Mouse (Mus musculus) mouse trophoblast stem cell (cell line): ENCODE results near the gene Tnrc6c.

Experiments
- in situ Hi-C, 2 experiments: fragments of 300-500 bp; cut with MseI, MboI; formaldehyde crosslinking; loops; 2 replicates in 1 of 2; 3 replicates in 1 of 2; pipeline ENCODE4 v1.15.1; 2025

Tnrc6c gene

GRCm38 (mm10) chr11:117674531-117674930, 20.4 kb downstream of the Tnrc6c start:
- in situ Hi-C loops: no loop called here

- in situ Hi-C loops: no loop called here
These were observed 22.6 kb downstream of the Tnrc6c start for GRCm38 (mm10) chr11:117676649-117677048.

- in situ Hi-C loops: no loop called here
These were observed 23.0 kb downstream of the Tnrc6c start for GRCm38 (mm10) chr11:117677111-117677510.

GRCm38 (mm10) chr11:117677594-117677993, 23.5 kb downstream of the Tnrc6c start:
- in situ Hi-C loops: no loop called here

DNA sequence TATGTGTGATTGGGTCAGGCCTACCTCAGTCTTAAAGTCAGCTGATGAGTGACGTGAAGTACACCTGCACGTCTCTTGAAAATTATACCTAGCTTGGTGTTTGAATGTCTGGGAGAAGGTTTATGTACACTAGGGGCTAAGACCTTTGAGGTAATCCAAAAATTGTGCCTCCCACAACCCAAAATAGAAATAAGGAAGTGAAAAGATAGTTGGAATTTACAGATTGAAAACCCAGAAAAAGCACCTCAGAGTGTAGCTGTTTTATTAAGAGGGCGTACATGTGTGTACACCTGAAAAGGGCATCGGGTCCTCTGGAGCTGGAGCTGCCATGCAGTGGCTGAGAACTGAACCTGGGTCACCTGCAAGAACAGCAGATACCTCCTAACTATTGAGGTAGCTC, 24.1 kb downstream of the Tnrc6c start:
- in situ Hi-C loops: no loop called here

GRCm38 (mm10) chr11:117678740-117679139, 24.7 kb downstream of the Tnrc6c start:
- in situ Hi-C loops: no loop called here

GRCm38 (mm10) chr11:117684640-117685039, 30.6 kb downstream of the Tnrc6c start:
- in situ Hi-C loops: no loop called here

DNA sequence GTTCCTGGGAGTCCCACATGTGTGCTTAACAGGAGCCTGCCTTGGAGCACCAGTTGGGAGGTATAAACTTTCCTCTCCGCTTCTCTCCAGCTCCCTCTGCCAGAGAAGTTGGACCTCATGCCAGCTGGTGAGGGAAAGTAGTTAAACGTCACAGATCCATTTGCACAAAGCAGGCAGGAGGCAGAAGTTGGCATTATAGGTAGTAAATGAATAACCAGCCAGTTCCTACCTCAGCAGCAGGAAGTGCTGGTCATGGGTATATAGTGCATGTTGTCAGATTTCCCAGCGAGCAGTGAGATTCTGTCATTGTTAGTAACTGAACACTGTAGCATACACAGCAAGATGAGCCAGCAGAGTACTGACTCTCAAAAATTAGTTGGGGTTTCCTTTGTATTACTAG, 31.4 kb downstream of the Tnrc6c start:
- in situ Hi-C loops: no loop called here

DNA sequence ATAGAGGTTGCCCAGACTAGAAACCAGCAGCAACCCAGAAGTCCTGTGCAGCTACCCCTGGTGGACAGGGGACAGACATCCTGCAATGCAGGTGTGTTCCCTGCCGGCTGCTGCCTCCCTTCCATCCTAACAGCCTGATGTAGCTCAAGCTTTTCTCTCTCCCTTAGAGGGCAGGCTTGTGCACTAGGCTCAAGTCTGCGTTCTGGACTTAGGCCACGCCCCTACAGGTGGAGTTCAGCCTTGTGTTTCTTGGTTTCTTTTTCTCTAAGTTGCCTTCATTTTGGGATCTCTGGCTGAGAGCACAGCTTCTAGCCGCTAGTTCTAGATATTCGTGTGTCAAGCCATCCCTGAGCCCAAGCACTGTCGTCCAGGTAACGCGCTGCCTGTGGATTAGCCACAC, 31.9 kb downstream of the Tnrc6c start:
- in situ Hi-C loops: no loop called here

GRCm38 (mm10) chr11:117688603-117689002, 34.5 kb downstream of the Tnrc6c start:
- in situ Hi-C loops: no loop called here

DNA sequence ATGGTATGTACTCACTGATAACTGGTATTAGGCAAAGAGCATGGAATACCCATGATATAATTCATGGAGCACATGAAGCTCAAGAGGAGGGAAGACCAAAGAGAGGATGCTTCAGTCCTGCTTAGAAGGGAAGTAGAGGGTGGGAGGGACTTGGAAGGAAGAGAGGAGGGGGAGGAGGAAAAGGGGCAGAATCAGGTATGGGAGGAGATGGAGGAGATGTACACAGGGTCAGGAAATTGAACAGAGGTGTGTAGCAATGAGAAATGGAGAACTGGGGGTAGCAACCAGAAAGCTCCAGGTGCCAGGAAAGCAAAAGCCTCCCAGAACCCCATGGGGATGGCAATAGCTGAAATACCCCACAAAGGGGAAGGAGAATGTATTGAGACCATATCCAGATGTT, 37.2 kb downstream of the Tnrc6c start:
- in situ Hi-C loops: no loop called here

GRCm38 (mm10) chr11:117694050-117694449, 40.0 kb downstream of the Tnrc6c start:
- in situ Hi-C loops: no loop called here

GRCm38 (mm10) chr11:117696585-117696984, 42.5 kb downstream of the Tnrc6c start:
- in situ Hi-C loops: no loop called here

DNA sequence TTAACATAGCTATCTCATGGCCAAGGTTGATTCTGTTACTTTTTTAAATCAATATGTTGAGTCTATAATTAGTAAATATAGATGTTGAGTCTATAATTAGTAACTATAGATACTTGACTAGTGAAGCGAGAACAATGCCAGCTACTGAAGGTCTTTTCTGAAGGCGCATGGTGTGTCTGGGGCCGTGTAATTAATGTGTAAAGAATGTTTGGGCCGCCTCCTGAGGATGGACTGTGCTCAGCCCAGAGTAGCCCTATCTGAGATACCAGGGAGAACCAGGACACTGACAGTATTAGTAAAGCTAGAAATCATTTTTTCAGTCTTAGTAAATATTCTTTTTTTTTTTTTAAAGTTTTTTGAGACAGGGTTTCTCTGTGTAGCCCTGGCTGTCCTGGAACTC, 46.8 kb downstream of the Tnrc6c start:
- in situ Hi-C loops: no loop called here

DNA sequence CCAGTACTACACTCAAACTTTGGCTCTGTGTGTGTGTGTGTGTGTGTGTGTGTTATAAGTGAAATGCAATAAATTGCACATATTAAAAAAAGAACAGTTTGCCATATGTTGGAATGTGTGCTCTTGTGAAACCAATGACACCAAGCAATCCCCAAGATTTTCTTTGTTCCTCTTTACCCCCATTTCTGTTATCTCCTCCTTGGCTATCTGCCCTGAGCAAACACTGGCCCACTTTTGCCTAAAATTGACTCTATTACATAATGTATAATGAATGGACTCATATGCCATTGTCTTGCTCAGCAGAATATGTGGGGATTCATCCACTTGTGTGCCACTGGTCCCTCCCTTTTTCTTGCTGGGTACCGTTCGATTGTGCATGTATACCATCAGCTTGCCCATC, 52.2 kb downstream of the Tnrc6c start:
- in situ Hi-C loops: no loop called here

DNA sequence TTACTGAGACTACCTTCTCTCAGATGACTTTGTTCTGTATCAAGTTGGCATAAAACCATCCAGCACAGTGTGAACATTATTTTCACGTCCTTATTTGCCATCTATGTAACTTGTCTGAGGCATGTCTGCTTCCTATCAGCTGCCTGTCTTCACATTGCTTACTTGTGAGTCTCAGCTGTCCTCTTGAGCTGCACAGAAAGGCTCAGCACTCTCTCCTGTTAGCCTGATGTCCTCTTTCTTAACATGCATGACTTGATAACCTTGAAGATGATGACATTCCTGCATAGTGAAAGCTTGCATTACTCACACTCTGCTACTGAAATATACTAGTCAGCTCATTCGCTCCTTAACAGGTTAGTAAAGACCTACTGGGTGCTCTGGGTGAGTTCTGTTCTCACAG, 53.1 kb downstream of the Tnrc6c start:
- in situ Hi-C loops: no loop called here

DNA sequence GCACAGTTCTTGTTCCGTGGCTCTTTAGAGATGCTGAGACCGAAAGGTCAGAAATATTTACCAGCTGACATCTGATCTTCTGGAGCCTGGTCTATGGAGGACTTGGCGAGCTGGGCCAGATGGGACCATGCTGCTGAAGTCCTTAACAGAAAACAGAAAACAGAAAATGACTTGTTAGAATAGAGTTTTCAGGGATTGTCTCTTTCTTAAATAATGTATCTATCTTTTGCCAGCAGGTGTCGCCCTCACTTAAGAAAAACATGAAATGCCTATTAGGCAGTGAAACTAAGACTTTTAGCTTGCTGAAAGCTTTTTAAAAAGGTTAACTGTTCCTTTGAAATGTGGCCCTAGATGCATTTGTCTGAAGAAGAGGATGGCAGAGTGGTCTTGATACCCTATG, 55.2 kb downstream of the Tnrc6c start:
- in situ Hi-C loops: no loop called here

- in situ Hi-C loops: no loop called here
These were observed 56.8 kb downstream of the Tnrc6c start for GRCm38 (mm10) chr11:117710815-117711294.

GRCm38 (mm10) chr11:117712065-117712464, 58.0 kb downstream of the Tnrc6c start:
- in situ Hi-C loops: no loop called here

DNA sequence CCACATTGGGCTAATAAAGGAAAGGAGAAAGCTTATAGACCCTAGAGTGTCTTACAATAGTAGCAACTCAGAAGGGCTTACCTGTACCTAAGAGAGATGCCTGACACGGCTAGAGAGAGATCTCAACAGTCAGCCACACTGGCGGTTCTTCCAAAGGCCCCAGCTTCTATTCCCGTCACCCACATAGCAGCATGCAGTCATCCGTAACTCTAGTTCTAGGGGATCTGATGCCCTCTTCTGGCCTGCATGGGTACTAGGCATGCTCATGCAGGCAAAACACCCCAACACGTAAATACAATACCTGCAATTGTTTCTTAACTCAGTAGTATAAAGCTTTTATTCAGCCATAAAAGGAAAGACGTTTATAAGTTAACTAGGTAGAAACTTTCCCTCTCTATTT, 59.3 kb downstream of the Tnrc6c start:
- in situ Hi-C loops: no loop called here

DNA sequence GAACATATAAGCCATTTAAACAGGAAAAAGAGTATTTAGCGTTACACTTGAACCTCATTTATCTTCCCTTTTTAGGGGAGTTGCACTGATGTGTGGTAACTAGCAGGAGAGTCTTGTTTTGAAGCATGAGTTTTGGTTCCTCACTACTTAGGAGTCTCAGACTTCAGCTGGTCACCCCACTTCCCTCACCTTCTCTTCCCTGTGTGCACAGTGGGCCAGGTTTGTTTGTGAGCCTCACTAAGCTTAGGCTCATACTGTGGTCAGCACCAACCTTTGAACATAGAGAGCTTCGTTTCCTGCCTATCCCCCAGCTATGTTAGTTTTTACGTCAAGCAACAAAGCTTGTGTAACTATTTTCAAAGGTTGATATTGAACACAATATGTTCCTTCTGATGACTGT, 64.7 kb downstream of the Tnrc6c start:
- in situ Hi-C loops: no loop called here

DNA sequence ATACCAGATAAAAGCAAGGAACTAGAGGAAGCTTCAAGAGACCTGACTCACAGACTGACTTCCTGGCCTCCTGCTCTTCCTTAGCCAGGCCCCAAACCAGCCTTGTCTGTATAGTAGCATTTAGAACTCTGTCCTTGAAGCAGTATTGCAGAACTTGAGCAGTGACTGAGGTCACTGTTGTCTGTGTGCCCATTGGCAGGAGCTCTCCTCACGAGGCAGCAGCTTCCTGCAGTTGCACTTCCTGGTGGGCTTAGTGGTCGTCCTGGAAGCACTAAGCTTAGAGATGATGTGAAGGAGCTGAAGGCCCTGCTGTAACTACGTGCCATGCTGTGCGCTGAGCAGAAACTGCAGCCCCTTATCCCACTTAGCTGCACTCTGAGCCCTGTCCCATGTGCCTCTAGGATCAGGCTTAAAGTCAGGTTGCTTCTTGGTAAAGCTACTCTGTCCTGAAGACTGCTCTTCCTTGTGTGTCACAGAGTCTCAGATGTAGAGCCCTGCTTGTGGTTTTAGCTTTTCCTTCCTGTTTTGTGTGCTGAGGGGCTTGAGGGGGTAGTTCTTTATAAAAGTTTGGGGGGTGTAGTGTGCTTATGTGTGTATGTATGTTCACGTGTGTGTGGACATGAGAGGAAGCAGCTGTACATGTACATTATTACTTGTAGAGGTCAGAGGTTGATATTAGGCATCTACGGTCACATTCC, 70.7 kb downstream of the Tnrc6c start:
- in situ Hi-C loops: no loop called here

GRCm38 (mm10) chr11:117727031-117727430, 72.9 kb downstream of the Tnrc6c start:
- in situ Hi-C loops: no loop called here

DNA sequence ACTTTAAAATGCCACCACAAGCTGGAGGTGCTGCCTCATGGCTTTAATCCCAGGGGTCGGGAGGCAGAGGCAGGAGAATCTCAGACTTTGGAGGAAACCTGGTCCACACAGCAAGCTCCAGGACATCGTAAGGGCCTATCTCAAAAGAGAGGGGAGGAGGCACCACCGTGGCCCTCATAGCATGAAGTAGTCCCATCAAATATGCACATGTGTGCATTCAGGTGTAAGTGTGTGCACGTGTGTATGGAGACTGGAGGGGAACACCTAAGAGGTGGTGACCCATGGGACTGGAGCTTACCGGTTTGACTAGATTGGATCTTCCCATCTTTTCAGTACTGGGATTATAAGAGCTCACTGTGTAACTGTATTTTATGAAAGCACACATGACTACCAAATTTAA, 74.2 kb downstream of the Tnrc6c start:
- in situ Hi-C loops: no loop called here
